Mouse (Mus musculus): ENCODE data around the gene Ubr1.

DNA sequence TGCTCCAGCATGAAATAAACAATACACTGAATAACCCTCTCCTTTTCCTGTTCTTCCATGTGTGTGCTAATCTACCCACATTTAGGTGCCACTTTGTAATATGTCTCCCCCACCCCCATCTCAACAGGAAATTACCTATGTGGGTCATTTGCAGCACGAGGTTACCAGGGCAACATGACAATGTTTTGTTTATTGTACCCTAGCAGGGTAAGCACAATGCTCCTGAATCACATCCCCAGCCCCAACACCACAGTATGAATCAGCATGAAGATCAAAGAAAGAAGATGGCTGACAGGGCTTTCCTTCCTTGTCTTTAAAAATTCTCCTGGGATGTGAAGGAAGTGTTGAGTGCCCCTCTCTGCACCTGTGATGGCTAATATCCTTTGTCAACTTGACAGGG, 117.9 kb downstream of the Ubr1 start:
- TF ChIP-seq GATA1 (IDR thresholded peaks at IDR 0.05; ENCODE audit: borderline replicate concordance, low read length) (no peak), FLI1 (IDR thresholded peaks at IDR 0.05; ENCODE audit: low read length) (no peak)
